Mouse (Mus musculus) heart, postnatal 14 days (tissue): Measurements from ENCODE around the gene Uevld. TPM values are rescaled to one million over a fixed set of nuclear protein-coding genes. Genes with fewer than 3 reads are reported as not detected.
"Not testable (repeated sequence)": the region's sequence is repeated elsewhere in the genome, so short reads cannot be mapped to it uniquely, and the experiment has no call there.

Source experiments
- DNase-seq, 2 experiments: peaks; one replicate each; pipeline ENCODE4 v3.0.0; 2021 to 2022
- intact Hi-C: fragments of 180-260 bp; cut with DNase I; formaldehyde crosslinking; loops from one replicate; pipeline ENCODE4 v1.15.1; 2025
- total RNA-seq, 2 experiments: library from RNA; stranded (reverse); gene quantifications; 2 replicates each; pipeline ENCODE4 v1.2.3; 2021

Gene Uevld
- total RNA-seq, 2 experiments from 2014 or later, result 8.1 to 9.7 TPM

DNA sequence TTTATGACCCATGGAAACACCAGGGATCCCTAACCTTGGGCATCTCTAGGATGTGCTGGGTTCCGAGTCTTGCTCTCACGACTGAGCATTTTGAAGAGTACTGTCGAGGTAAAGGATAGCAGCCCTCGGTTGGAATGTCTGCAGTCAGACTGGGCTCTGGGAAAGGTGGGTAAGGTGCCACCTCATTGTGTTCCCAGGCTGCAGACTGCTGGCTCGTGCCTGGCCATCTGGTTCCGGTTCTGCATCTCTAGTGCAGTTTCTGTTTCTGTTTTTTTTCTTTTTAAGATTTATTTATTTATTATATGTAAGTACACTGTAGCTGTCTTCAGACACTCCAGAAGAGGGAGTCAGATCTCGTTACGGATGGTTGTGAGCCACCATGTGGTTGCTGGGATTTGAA is 76.4 kb downstream of the Uevld start:
- intact Hi-C loops, DNase-seq: not testable (repeated sequence)

- DNase-seq, result no peak
Observed at GRCm38 (mm10) chr7:46880992-46881391, 77.3 kb downstream of the Uevld start.

DNA sequence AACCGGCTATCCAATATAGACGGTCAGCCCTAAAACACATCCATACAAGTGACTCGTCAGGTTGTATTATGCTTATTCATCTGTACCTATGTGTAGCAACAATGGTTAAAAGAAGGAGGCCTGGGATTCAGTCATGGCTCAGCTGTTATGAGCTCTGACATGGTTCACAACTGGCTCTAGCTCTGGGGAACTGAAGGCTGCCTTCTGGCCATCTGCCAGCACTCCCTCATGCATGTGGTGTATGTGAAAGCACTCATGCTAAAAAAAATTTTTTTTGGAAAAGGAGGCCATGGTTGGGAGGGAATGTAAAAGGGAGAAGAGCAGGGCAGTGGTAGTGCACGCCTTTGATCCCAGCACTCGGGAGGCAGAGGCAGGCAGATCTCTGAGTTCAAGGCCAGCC is 78.5 kb downstream of the Uevld start:
- DNase-seq, result no peak
- intact Hi-C loops, result no loop called here

More at GRCm38 (mm10) chr7:46880992-46881391, 77.3 kb downstream of the Uevld start:
- intact Hi-C loops, result no loop called here

DNA sequence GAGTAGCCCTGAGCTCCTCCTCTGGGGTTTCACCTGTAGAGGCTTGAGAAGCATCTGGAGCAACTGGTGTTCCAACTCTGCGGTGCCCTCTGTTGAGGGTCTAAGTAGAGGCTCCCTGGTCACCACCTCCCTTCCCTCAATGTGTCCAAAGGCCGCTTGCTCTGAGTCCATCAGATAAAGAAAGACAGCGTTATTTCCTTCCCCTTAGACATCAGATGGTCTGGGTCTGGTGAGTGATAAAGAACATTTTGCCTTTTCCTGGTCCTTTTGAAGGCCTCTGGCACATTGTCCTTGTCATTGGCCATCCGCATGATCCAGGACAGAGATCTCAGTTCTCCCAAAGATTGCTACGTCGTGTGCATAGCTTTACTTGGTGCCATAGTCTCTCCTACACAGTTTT is 81.1 kb downstream of the Uevld start:
- DNase-seq, result no peak
- intact Hi-C loops, result no loop called here

- intact Hi-C loops, result no loop called here
Observed at GRCm38 (mm10) chr7:46876841-46877240, 81.5 kb downstream of the Uevld start.

More at GRCm38 (mm10) chr7:46876841-46877240, 81.5 kb downstream of the Uevld start:
- no peak for DNase-seq

Other genes with a start within 250 kb of the Uevld start
- gene Saal1, start 247.8 kb downstream of the Uevld start, total RNA-seq, result 1 to 10 TPM; 4.2 to 4.3 TPM
- gene Saa3, start 242.8 kb downstream of the Uevld start, total RNA-seq, result 1 to 10 TPM; 1.6 TPM
- gene Saa4, start 225.9 kb downstream of the Uevld start, total RNA-seq, result not detected
- not detected for gene Saa1, start 215.5 kb downstream of the Uevld start, total RNA-seq
- gene Saa2, start 206.7 kb downstream of the Uevld start, total RNA-seq, result not detected
- gene Hps5, start 162.5 kb downstream of the Uevld start, total RNA-seq, result 10 to 100 TPM in 1 of 2 experiments, 1 to 10 TPM in 1; 8.0 to 12.5 TPM
- gene Gtf2h1, start 162.4 kb downstream of the Uevld start, total RNA-seq, result 10 to 100 TPM; 18.2 to 19.0 TPM
- gene Ldha, start 117.1 kb downstream of the Uevld start, total RNA-seq, result 100 to 1,000 TPM; 746 to 778 TPM
- gene Ldhc, start 97.3 kb downstream of the Uevld start, total RNA-seq, result not detected
- gene Tsg101, start 38.6 kb downstream of the Uevld start, total RNA-seq, result 10 to 100 TPM; 59.6 to 66.3 TPM
- not detected for gene Gm9999, start 25.1 kb upstream of the Uevld start, total RNA-seq
- 10 to 100 TPM; 10.2 to 11.1 TPM for gene Spty2d1, start 49.9 kb upstream of the Uevld start, total RNA-seq
- gene Tmem86a, start 92.1 kb upstream of the Uevld start, total RNA-seq, result 10 to 100 TPM; 26.4 to 31.0 TPM
- gene Ptpn5, start 175.2 kb upstream of the Uevld start, total RNA-seq, result not detected
- gene Mrgpra6, start 246.4 kb upstream of the Uevld start, total RNA-seq, result not detected